Mouse (Mus musculus): ENCODE data around the gene Fbxl17. TPM values are rescaled to one million over a fixed set of nuclear protein-coding genes. Genes with fewer than 3 reads are reported as not detected.

Gene Fbxl17
- total RNA-seq, 2 experiments from 2014 or later = 53.7 to 55.0 TPM

- no peak for DNase-seq (ENCODE audit: low spot score in 2 of 2)
Observed at GRCm38 (mm10) chr17:63171264-63171663, 328.6 kb downstream of the Fbxl17 start.

DNA sequence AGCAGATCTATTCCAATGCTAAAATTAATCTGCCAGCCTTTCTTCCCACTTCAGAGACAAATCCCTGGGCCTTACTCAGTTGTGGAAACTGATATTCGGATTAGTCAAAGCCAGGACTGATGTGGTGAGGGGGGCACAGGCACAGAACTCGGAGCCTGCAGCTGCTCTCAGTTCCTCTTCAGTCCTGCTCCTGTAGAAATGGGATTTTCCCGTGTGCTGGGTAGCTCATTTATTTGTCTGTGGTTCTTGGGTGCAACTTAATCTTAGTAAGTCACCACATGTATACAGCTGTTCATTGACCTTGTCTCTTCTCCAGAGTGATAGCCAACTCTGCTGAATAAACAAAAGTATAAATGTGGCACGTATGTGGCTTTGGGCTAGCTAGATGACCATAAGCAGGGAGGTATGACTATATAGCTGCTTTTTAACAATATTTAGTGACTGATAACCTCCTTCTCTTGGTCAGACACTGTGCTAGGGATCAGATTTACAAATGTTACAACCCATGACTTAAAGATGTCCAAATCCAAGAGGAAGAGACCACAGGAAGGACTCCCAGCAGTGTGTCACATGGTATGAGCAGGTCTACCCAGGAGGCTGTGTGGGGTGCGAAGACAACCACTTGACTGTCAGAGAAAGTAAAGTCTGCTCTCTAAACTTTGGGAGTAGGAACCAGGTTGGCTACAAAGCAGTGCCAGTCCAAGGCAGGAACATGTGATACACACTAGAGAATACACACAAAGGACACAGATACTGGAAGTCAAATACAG, 331.6 kb downstream of the Fbxl17 start:
- DNase-seq (ENCODE audit: low spot score in 2 of 2) = no peak

DNA sequence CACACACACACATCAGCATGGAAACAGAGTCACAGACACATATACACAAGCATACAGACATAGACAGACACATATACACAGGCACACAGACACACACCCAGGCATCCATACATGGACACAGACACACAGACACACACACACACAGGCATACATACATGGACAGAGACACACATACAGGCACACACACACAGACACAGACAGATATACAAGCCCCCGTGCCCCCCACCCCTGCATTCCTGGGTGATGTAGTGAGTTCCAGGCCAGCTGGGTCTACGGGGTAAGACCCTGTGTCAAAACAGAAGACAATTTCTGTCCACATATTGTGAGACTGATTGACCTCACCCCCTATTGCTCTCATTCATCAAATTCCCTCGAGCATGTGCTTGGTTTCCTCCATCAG, 332.6 kb downstream of the Fbxl17 start:
- no peak for DNase-seq (ENCODE audit: low spot score in 2 of 2)

- DNase-seq (ENCODE audit: low spot score in 2 of 2) = no peak
Observed at GRCm38 (mm10) chr17:63166692-63167091, 333.1 kb downstream of the Fbxl17 start.

DNA sequence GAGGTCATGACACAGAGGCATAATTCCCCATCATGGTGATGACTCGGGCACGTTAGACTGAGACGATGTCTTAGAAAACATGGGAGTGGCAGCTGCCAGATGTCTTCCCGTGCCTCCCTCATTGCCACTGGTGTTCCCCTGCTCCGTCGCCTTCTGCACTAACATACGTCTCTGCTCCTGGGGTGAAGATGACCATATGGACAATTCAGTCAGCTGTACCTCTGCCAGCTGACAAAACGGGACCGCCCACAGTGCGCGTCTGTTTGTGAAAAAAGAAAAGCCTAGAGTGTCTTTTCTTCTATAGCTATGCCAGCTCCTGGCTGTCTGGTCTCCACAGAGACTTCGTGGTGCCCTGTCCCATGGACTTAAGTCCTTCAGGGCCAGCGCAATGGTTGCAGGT, 334.0 kb downstream of the Fbxl17 start:
- no peak for DNase-seq (ENCODE audit: low spot score in 2 of 2)

DNA sequence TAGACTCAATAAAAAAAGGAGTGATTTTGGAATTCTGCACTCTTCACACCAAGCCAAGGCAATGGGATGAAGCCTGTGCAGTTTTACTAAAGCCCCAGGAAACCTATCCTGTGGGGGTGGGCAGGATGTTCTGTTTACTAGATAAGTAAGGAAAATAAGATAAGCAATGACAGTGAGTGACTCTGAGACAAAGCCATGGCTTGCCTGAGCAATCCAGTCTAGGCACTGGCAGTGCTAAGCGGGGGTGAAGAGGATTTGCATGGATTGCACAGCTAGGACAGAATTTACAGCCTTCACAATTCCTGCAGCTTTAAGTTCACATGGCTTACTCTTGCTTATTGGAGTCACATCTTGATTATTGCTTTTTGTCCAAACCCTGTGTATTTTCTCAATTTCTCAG, 335.5 kb downstream of the Fbxl17 start:
- no peak for DNase-seq (ENCODE audit: low spot score in 2 of 2)

GRCm38 (mm10) chr17:63161953-63162352, 337.9 kb downstream of the Fbxl17 start:
- no peak for DNase-seq (ENCODE audit: low spot score in 2 of 2)

DNA sequence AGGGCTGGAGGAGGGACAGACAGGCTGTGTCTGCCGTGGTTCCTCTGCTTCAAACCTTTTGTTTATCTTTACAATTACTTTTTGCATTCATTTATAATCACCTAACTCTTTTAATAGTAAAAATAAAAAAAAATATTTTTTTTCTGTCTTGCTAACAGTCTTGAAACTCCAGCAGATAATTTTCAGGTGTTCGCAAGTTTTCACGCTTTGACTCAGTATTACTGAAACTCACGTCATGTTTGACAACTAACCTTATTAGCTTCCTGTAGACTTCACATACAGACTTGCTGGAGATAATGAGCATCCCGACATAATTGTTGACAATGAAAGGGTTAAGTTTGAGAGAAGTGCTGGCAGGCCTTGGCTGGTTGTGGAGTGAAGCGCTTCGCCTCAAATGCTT, 340.6 kb downstream of the Fbxl17 start:
- no peak for DNase-seq (ENCODE audit: low spot score in 2 of 2)

DNA sequence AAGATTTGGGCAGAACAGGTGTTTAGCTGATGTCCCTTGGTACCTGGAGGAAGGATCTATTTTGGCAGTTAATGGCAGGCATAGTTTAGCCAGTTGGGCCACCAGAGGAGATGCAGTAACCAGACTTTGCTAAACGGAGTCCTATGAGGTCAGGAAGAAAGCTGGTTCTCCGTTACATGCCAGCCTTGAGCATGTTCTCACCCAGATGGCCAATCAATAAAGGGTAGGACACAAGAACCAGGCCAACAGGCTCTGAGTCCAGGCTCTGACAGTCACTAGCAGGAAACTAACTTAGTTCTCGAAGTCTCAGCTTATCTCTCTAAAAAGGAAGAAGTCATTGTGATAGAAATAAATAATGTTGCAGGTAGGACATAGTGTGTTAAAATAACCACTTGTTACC, 341.4 kb downstream of the Fbxl17 start:
- no peak for DNase-seq (ENCODE audit: low spot score in 2 of 2)

DNA sequence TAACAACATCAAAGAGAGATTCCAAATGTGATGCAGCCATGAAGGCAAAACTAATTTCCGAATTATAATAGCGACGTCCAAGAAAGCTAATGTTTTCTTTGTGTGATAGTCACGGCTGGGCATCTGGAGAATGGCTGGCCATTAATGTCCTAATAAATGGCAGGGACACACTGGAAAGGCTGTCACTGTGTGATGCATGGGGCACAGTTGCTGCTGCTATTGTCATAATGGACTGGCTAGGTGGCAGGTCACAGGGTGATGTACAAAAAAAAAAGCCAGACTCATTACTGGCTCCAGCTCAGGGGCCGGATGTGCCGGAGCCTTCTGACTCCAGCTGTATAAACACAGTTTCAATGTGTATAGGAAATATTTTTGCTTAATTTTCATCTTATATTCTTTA, 341.9 kb downstream of the Fbxl17 start:
- no peak for DNase-seq (ENCODE audit: low spot score in 2 of 2)

- no peak for DNase-seq (ENCODE audit: low spot score in 2 of 2)
Observed at GRCm38 (mm10) chr17:63157019-63157418, 342.8 kb downstream of the Fbxl17 start.

DNA sequence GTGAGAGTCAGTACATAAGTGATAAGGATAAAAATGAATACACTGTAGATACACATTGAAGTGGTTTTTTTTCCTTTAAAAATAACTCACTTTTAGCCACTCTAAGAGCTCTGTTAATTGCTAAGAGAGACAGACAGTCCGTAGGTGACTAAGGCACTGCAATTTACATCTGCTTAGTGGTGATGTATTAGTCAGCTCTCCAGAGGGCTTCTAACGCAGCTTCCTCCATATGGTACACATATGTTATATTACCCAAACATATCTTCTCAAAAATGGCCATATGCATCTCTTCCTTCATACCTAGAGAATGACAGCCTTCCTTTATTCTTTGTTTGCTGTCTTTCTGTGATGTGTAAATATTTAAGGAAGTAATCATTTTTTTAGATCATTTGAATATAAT, 353.3 kb downstream of the Fbxl17 start:
- peak in 1 of 2 experiments; percentile 38 for DNase-seq (ENCODE audit: low spot score in 2 of 2)

DNA sequence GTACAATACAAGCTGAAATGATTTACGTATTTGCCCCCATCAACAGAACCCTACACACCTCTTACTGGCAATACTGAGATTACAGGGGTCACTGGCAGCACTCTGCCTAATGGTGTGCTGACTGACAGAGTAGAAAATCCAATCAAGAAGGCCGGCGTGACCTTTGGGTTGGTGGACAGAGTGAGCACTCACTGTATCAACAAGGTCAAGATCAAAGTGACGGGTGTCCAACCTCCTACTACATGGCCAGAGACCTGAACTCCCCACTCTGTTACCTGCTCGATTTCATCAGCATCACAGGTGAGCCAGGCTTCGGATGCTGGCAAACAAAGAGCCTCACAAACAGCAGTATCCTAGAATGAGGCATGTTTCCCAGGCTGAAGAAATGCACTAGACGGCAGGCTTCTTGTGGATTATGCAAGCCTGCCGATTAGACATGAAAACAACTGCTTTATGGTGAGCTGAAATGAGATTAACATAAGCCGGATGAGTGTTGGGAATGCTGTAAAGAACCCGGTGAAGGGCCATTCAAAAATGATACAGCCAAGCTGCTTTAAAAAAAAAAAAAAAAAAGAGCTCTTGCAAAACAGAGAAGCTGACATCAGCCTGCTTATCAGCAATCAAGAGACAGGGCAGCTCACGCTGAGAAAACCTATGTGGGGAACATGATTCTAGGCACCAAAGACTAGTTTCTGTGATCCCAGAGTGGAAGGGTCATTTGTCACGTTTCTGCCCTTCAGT, 353.9 kb downstream of the Fbxl17 start:
- no peak for DNase-seq (ENCODE audit: low spot score in 2 of 2)

GRCm38 (mm10) chr17:63145311-63145741, 354.5 kb downstream of the Fbxl17 start:
- no peak for DNase-seq (ENCODE audit: low spot score in 2 of 2)

- DNase-seq (ENCODE audit: low spot score in 2 of 2) = no peak
Observed at GRCm38 (mm10) chr17:63143825-63144224, 356.0 kb downstream of the Fbxl17 start.

- DNase-seq (ENCODE audit: low spot score in 2 of 2) = no peak
Observed at GRCm38 (mm10) chr17:63134805-63135204, 365.0 kb downstream of the Fbxl17 start.

DNA sequence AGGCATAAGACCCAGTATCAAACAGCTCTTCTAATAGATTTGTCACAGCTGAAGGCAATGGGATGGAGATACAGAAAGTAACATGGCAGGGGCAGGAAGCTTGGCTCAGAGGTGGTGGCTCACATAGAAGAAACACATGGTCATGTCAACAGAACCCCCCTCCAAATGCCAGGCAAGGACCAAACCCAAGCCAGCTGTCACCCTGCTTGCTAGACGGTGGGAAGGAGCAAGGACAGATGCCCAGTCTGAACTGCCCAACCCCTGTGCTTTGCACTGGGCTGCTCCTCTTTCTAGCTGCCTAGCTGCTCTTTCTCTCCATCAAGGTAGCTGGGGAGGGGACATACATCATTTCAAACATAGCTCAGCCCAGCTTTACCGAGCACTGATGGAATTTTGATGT, 377.4 kb downstream of the Fbxl17 start:
- no peak for DNase-seq (ENCODE audit: low spot score in 2 of 2)

- DNase-seq (ENCODE audit: low spot score in 2 of 2) = no peak
Observed at GRCm38 (mm10) chr17:63119701-63120100, 380.1 kb downstream of the Fbxl17 start.

DNA sequence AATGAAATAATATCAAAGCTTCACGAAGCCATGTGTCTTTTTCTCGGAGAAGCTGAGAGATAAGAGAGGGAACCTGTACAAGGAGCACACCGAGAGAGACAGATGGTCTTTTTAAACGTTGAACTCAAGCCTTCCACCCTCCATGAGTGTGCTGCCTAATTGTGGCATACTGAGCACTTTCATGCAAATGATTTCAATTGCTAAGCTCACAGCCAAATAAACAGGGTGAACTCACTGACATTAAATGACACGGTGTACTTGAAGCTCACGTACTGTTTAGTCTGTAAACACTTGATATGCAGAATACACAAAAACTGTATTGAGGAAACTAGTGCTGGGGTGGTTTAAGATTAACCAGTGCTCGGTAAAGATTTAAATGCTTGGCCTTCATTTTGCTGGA, 380.7 kb downstream of the Fbxl17 start:
- no peak for DNase-seq (ENCODE audit: low spot score in 2 of 2)

DNA sequence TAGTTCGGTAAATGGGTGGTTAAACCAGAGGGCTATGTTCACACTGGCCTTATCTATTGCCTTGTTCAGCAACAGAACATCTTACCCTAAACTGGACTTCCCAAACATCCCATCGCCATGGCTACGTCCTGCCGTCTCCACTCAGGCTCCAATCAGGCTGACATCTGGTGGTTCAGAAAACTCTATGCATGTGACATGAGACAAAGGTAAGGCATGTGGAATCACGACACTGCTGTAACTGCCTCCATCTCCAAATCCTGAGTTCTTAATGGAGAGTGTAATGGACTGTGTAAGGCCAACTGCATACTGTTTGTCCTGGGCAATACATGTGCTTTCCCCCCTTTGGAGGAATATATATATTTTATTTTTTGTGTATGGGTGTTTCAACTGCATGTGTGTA, 382.7 kb downstream of the Fbxl17 start:
- DNase-seq (ENCODE audit: low spot score in 2 of 2) = no peak

DNA sequence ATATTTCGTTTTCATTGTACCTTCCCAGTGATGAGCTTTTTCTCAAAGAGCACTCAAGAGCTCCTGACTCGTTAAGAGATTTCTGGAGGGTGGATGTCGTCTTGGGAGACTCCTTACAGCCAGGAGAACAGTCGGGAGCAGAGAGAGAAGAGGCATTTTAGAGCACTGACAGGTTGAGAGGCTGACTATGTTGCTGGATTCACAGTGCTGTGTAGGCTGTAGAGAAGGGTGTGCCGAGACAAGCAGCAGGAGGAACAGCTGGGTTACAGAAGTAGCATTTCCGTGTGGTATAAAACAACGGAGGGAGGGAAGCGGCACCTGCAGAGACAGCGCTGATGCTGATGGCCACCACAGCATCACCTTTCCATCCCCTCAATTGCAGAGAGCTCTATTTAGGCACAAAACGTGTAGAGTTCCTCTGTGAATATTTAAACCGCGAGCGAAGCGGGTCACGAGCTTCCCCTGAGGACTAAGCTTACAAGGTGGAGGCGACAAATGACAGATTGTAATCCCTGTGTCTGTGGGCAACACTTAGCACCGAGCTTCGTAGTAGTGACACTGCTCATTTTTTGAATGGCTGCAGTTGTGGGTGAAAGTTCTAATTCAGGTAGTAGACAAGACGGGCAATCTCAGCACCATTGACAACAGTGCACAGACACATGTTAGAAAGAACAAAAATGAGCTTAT, 385.3 kb downstream of the Fbxl17 start:
- DNase-seq (ENCODE audit: low spot score in 2 of 2) = no peak

GRCm38 (mm10) chr17:63112826-63113225, 387.0 kb downstream of the Fbxl17 start:
- DNase-seq (ENCODE audit: low spot score in 2 of 2) = no peak

Data from layer of hippocampus, adult 18-20 months (tissue).